Mouse (Mus musculus) liver, embryonic 16.5 days (tissue): ENCODE measurements around the gene Plekhm1. TPM values are rescaled to one million over a fixed set of nuclear protein-coding genes. Genes with fewer than 3 reads are reported as not detected.

Experiments
- polyA plus RNA-seq: library from polyadenylated mRNA; unstranded; fragments of >200 nt; fragmentation: Nextera tagmentation; extraction: Ambion mirVana; gene quantifications from 2 replicates; pipeline ENCODE4 v1.2.1, GENCODE M21; 2015

Gene Plekhm1
- polyA plus RNA-seq, 1 experiment from 2014 or later: 4.1 TPM

Other genes starting within 250 kb of the Plekhm1 start
- gene Fmnl1, start 241.6 kb downstream of the Plekhm1 start, polyA plus RNA-seq: 5.2 and 6.3 TPM in 2 replicates
- not detected in 2 replicates for gene 1700023F06Rik, start 204.1 kb downstream of the Plekhm1 start, polyA plus RNA-seq
- gene Spata32, start 194.3 kb downstream of the Plekhm1 start, polyA plus RNA-seq: not detected in 2 replicates
- 0.56 and 0.64 TPM in 2 replicates for gene Map3k14, start 145.2 kb downstream of the Plekhm1 start, polyA plus RNA-seq
- gene Arhgap27, start 49.0 kb downstream of the Plekhm1 start, polyA plus RNA-seq: 2.2 and 3.8 TPM in 2 replicates
- not detected in 2 replicates for gene Lrrc37a, start 91.9 kb upstream of the Plekhm1 start, polyA plus RNA-seq
- not detected in 2 replicates for gene Gm884, start 208.5 kb upstream of the Plekhm1 start, polyA plus RNA-seq
- not detected in 2 replicates for gene Lyzl6, start 226.2 kb upstream of the Plekhm1 start, polyA plus RNA-seq
- not detected in 2 replicates for gene Rprml, start 236.9 kb upstream of the Plekhm1 start, polyA plus RNA-seq